Mouse (Mus musculus) stomach, postnatal 0 days (tissue): ENCODE data around the gene Gpd1l.

Experiments
- CTCF ChIP-seq: IDR thresholded peaks from 2 replicates; pipeline ENCODE4 v1.5.1; 2016; ENCODE audit warnings: antibody characterized with exemption, low read depth, mild to moderate bottlenecking, moderate library complexity
- EP300 ChIP-seq: optimal IDR thresholded peaks from 2 replicates; pipeline ENCODE3; 2016; ENCODE audit warnings: antibody characterized with exemption

GRCm38 (mm10) chr9:114888856-114889407 is 44.9 kb downstream of the Gpd1l start:
- TF ChIP-seq CTCF (peak; percentile 41), EP300 (no peak)
